In the genomic region with DNA sequence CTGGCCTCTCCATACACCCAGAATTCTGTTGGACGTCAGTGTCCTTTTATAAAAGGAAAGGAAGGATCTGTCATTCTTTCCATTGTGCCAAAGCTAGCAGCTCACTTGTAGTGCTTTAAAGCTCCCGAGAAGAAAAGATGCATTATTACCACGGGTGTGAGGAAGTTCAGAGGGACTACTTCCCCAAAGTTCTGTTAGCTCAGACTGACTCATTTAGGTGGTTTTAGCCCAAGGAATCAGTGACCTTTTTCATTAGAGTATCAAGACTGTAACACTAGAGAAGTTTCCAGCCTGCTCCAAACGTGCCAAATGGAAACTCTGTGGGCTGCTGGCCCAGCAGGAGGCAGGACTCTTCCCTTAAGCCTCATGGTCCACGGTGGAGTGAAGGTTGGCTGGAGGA, we compare ENCODE assay signal across 19 mouse cellular contexts. TPM values are rescaled to one million over a fixed set of nuclear protein-coding genes. Genes with fewer than 3 reads are reported as not detected.
DNase-seq lines count a peak whose midpoint lies in the region; ATAC-seq and TF ChIP-seq lines count a peak whose summit lies in the region.
"Had no signal": no experiment of that assay in that cellular context is flagged by ENCODE, and none has a peak within 500 bp of the region (broad histone marks: within the 10 kb centered on the region; RNA-seq: fewer than 3 reads in every experiment).

No protein-coding gene starts in this region.

- 0 out of 2 replicates have a peak, but pooled peaks cover 2% of the 10 kb centered on the region for H3K4me1 ChIP-seq in liver, postnatal 0 days (ENCODE audit: insufficient read depth)
- no peaks in the 10 kb centered on the region; the same call in 1 of the 2 replicates for H3K4me1 ChIP-seq in bone marrow, adult 2 months (ENCODE audit: control insufficient read depth, insufficient read depth, low read length)
- H3K4me1 ChIP-seq in small intestine, adult 2 months (ENCODE audit: control insufficient read depth, insufficient read depth, insufficient read length, low read length), result no peaks in the 10 kb centered on the region
- H3K4me1 ChIP-seq: hindbrain, embryonic 15.5 days; lung, embryonic 15.5 days; stomach, embryonic 15.5 days had no signal

- H3K4me2 ChIP-seq in liver, postnatal 0 days (ENCODE audit: low read depth, low read length), result no peak overlapping the region
- H3K4me2 ChIP-seq: forebrain, embryonic 12.5 days; hindbrain, embryonic 15.5 days; lung, embryonic 15.5 days; midbrain, embryonic 12.5 days; stomach, embryonic 15.5 days had no signal

- 0 out of 2 replicates have a peak overlapping the region, but pooled peaks have one; percentile 34 for H3K27ac ChIP-seq in liver, postnatal 0 days (ENCODE audit: low read depth)
- peak overlapping the region; percentile 37 for H3K27ac ChIP-seq in bone marrow, adult 2 months (ENCODE audit: control insufficient read depth, insufficient read depth, low read depth, low read length, poor library complexity)
- peak overlapping the region; percentile 14; the same call in 1 of the 2 replicates for H3K27ac ChIP-seq in small intestine, adult 2 months (ENCODE audit: insufficient read depth, low read depth, low read length)
- H3K27ac ChIP-seq: forebrain, embryonic 12.5 days; hindbrain, embryonic 15.5 days; lung, embryonic 15.5 days; midbrain, embryonic 12.5 days; stomach, embryonic 15.5 days had no signal

- no peak for TF ChIP-seq EP300 in liver, postnatal 0 days (IDR thresholded peaks at IDR 0.05; ENCODE audit: low read depth)

- no peak overlapping the region for H3K9ac ChIP-seq in liver, postnatal 0 days (replicated peaks)
- H3K9ac ChIP-seq: forebrain, embryonic 12.5 days; hindbrain, embryonic 15.5 days; lung, embryonic 15.5 days; midbrain, embryonic 12.5 days; stomach, embryonic 15.5 days had no signal

- TF ChIP-seq CTCF in liver, postnatal 0 days (IDR thresholded peaks at IDR 0.05; ENCODE audit: low read depth), result no peak
- no peak for TF ChIP-seq CTCF in bone marrow, adult 2 months (IDR thresholded peaks at IDR 0.05; ENCODE audit: control insufficient read depth, insufficient read depth, low read length)
- TF ChIP-seq CTCF in small intestine, adult 2 months (IDR thresholded peaks at IDR 0.05; ENCODE audit: extremely low read depth, insufficient read length, insufficient replicate concordance, low read depth, low read length), result no peak

- no peak for ATAC-seq in liver, postnatal 0 days
- peak; percentile 78 for ATAC-seq in granulocyte monocyte progenitor cell, adult 5-6 weeks (replicated peaks; ENCODE audit: poor library complexity, severe bottlenecking)
- ATAC-seq: activated CD4-positive, CD25-positive, alpha-beta regulatory T cell, adult 4 months; CD4-positive, CD25-positive, alpha-beta regulatory T cell, adult 4 months had no signal

- no peak for DNase-seq in liver, postnatal 0 days
- no peak for DNase-seq in liver
- no peak for DNase-seq in cerebellum, adult 9-11 months
- no peak for DNase-seq in embryo, embryonic 9.5 days (ENCODE audit: extremely low spot score)
- DNase-seq: cerebellum, adult 2 months; embryo, embryonic 11 days; heart, adult 18-20 months; kidney, adult 2 months; thymus, postnatal 4 days had no signal

- H3K27me3 ChIP-seq in liver, postnatal 0 days (ENCODE audit: insufficient read depth, low read length), result no peaks in the 10 kb centered on the region
- H3K27me3 ChIP-seq in small intestine, adult 2 months (ENCODE audit: control insufficient read depth, insufficient read depth, low read length), result no peaks in the 10 kb centered on the region
- H3K27me3 ChIP-seq: forebrain, embryonic 12.5 days; hindbrain, embryonic 15.5 days; lung, embryonic 15.5 days; midbrain, embryonic 12.5 days; stomach, embryonic 15.5 days had no signal

- H3K36me3 ChIP-seq in liver, postnatal 0 days (replicated peaks; ENCODE audit: insufficient read depth, low read length), result peaks cover 20% of the 10 kb centered on the region; the same call in 1 of the 2 replicates
- peaks cover 19% of the 10 kb centered on the region for H3K36me3 ChIP-seq in small intestine, adult 2 months (ENCODE audit: control insufficient read depth, insufficient read depth, low read length)

- no peaks in the 10 kb centered on the region for H3K9me3 ChIP-seq in liver, postnatal 0 days (ENCODE audit: low read length)
- H3K9me3 ChIP-seq: forebrain, embryonic 12.5 days; hindbrain, embryonic 15.5 days; lung, embryonic 15.5 days; midbrain, embryonic 12.5 days; stomach, embryonic 15.5 days had no signal

- 47% methylated on average over 5 of the region's 5 CpGs for WGBS in liver, postnatal 0 days (ENCODE audit: insufficient replicate concordance)
- 27% methylated on average over 5 of the region's 5 CpGs for WGBS in bone marrow, adult 2 months
- WGBS in small intestine, adult 2 months, result 68% methylated on average over 5 of the region's 5 CpGs

- no peak for TF ChIP-seq POLR2A in bone marrow, adult 2 months (IDR thresholded peaks at IDR 0.05; ENCODE audit: borderline replicate concordance, control insufficient read depth, low read depth, low read length)
- no peak for TF ChIP-seq POLR2A in small intestine, adult 2 months (IDR thresholded peaks at IDR 0.05; ENCODE audit: low read depth, low read length)

- no peak overlapping the region for H3K4me3 ChIP-seq in liver, postnatal 0 days (ENCODE audit: low read depth, low read length)
- no peak overlapping the region for H3K4me3 ChIP-seq in bone marrow, adult 2 months (replicated peaks; ENCODE audit: control insufficient read depth, low read depth, low read length)
- H3K4me3 ChIP-seq in small intestine, adult 2 months (ENCODE audit: low read depth, low read length), result no peak overlapping the region
- H3K4me3 ChIP-seq: forebrain, embryonic 12.5 days; hindbrain, embryonic 15.5 days; lung, embryonic 15.5 days; midbrain, embryonic 12.5 days; stomach, embryonic 15.5 days had no signal

RNA-seq across cellular contexts. Expression of a gene that starts 17.5 kb away (rescaled TPM):
- polyA plus RNA-seq in liver, postnatal 0 days (2015; fragmentation: Nextera tagmentation; extraction: Ambion mirVana), result 14.6 and 15.1 TPM in 2 replicates
- 16.4 and 17.7 TPM in 2 replicates for polyA plus RNA-seq in bone marrow, adult 2 months (2011; ENCODE audit: insufficient read depth, insufficient read length, low replicate concordance, missing spikeins)
- total RNA-seq in granulocyte monocyte progenitor cell, adult 5-6 weeks (2014; fragmentation: Nextera tagmentation), result 17.3 and 20.9 TPM in 2 replicates
- 30.2 and 38.9 TPM in 2 replicates for total RNA-seq in granulocyte monocyte progenitor cell, adult 5-6 weeks (2017)
- 2.6 and 3.1 TPM in 2 replicates for polyA plus RNA-seq in small intestine, adult 2 months (2012; rRNA removed)

RNA-seq across cellular contexts. Expression of a gene that starts 30.2 kb away (rescaled TPM):
- polyA plus RNA-seq in liver, postnatal 0 days (2015; fragmentation: Nextera tagmentation; extraction: Ambion mirVana), result 14.8 and 16.0 TPM in 2 replicates
- 10.3 and 13.2 TPM in 2 replicates for polyA plus RNA-seq in bone marrow, adult 2 months (2011; ENCODE audit: insufficient read depth, insufficient read length, low replicate concordance, missing spikeins)
- 27.6 and 54.7 TPM in 2 replicates for total RNA-seq in granulocyte monocyte progenitor cell, adult 5-6 weeks (2014; fragmentation: Nextera tagmentation)
- 26.6 and 32.9 TPM in 2 replicates for total RNA-seq in granulocyte monocyte progenitor cell, adult 5-6 weeks (2017)
- 15.0 and 25.8 TPM in 2 replicates for polyA plus RNA-seq in small intestine, adult 2 months (2012; rRNA removed)
